Mouse (Mus musculus) MEL (cell line): Measurements from ENCODE around the gene Zscan2. TPM values are rescaled to one million over a fixed set of nuclear protein-coding genes. Genes with fewer than 3 reads are reported as not detected.

Experiments used
- DNase-seq: peaks from one replicate; pipeline ENCODE4 v3.0.0; 2011; ENCODE audit warnings: low read depth, low spot score
- H3K27ac ChIP-seq: 2 replicates; pipeline ENCODE4 v1.5.1; 2012; ENCODE audit warnings: low read depth, mild to moderate bottlenecking, control low read depth, low read length, moderate library complexity; ENCODE audit not compliant: control insufficient read depth
- H3K27me3 ChIP-seq, 2 experiments: fragments of 150-350 bp in 1 of 2; sonication (generic) in 1 of 2; 2 replicates each; pipeline ENCODE4 v1.6.1; 2012; ENCODE audit warnings: low read length in 2 of 2, mild to moderate bottlenecking in 2 of 2, improper control_type of control experiment in 1 of 2, moderate library complexity in 1 of 2; ENCODE audit not compliant: insufficient read depth in 2 of 2, control insufficient read depth in 1 of 2
- H3K36me3 ChIP-seq, 2 experiments: 2 replicates each; pipeline ENCODE4 v1.6.1; 2012 to 2014; ENCODE audit warnings: low read length in 2 of 2, improper control_type of control experiment in 1 of 2, inconsistent platforms in 1 of 2, mild to moderate bottlenecking in 1 of 2; ENCODE audit not compliant: insufficient read depth in 2 of 2, control insufficient read depth in 1 of 2
- H3K4me1 ChIP-seq, 2 experiments: fragments of 150-350 bp in 1 of 2; sonication (generic) in 1 of 2; 2 replicates each; pipeline ENCODE4 v1.6.1; 2012; ENCODE audit warnings: low read length in 2 of 2, improper control_type of control experiment in 1 of 2, mild to moderate bottlenecking in 1 of 2; ENCODE audit not compliant: insufficient read depth in 2 of 2, control insufficient read depth in 1 of 2
- H3K4me3 ChIP-seq, 2 experiments: fragments of 150-350 bp in 1 of 2; sonication (generic) in 1 of 2; 2 replicates each; pipeline ENCODE4 v1.5.1; 2012; ENCODE audit warnings: low read depth in 2 of 2, low read length in 2 of 2, mild to moderate bottlenecking in 2 of 2, moderate library complexity in 2 of 2, control low read depth in 1 of 2, improper control_type of control experiment in 1 of 2; ENCODE audit not compliant: control insufficient read depth in 1 of 2, insufficient read depth in 1 of 2
- H3K79me2 ChIP-seq: 2 replicates; pipeline ENCODE4 v1.6.1; 2012; ENCODE audit warnings: mild to moderate bottlenecking, low read length, moderate library complexity; ENCODE audit not compliant: control insufficient read depth, poor library complexity, insufficient read depth
- H3K9ac ChIP-seq: 2 replicates; pipeline ENCODE4 v1.6.1; 2012; ENCODE audit warnings: low read depth, mild to moderate bottlenecking, control low read depth, low read length, moderate library complexity; ENCODE audit not compliant: control insufficient read depth, poor library complexity, severe bottlenecking
- H3K9me3 ChIP-seq: fragments of 150-350 bp; sonication (generic); replicated peaks from 2 replicates; pipeline ENCODE4 v1.6.1; 2012; ENCODE audit warnings: mild to moderate bottlenecking, low read length, improper control_type of control experiment, moderate library complexity; ENCODE audit not compliant: insufficient read depth
- BHLHE40 ChIP-seq: IDR thresholded peaks from 2 replicates; pipeline ENCODE4 v1.6.1; 2012; ENCODE audit warnings: low read depth, mild to moderate bottlenecking, inconsistent platforms, low read length, improper control_type of control experiment, borderline replicate concordance
- CHD1 ChIP-seq: IDR thresholded peaks from 2 replicates; pipeline ENCODE4 v1.6.1; 2012; ENCODE audit warnings: low read depth, mild to moderate bottlenecking, inconsistent platforms, low read length, improper control_type of control experiment
- CHD2 ChIP-seq: IDR thresholded peaks from 2 replicates; pipeline ENCODE4 v1.6.1; 2011; ENCODE audit warnings: low read length, improper control_type of control experiment
- E2F4 ChIP-seq: IDR thresholded peaks from 2 replicates; pipeline ENCODE4 v1.6.1; 2011; ENCODE audit warnings: low read depth, low read length, improper control_type of control experiment, borderline replicate concordance
- ELF1 ChIP-seq: IDR thresholded peaks from 2 replicates; pipeline ENCODE4 v1.6.1; 2014; ENCODE audit warnings: low read depth, mild to moderate bottlenecking, inconsistent platforms, low read length, improper control_type of control experiment, moderate library complexity
- EP300 ChIP-seq, 2 experiments: IDR thresholded peaks; 2 replicates each; pipeline ENCODE4 v1.6.1; 2011; ENCODE audit warnings: improper control_type of control experiment in 2 of 2, low read length in 2 of 2, low read depth in 1 of 2, mild to moderate bottlenecking in 1 of 2
- GABPA ChIP-seq: IDR thresholded peaks from 2 replicates; pipeline ENCODE4 v1.6.1; 2012; ENCODE audit warnings: low read depth, mild to moderate bottlenecking, inconsistent platforms, low read length, improper control_type of control experiment, moderate library complexity
- GATA1 ChIP-seq: IDR thresholded peaks from 2 replicates; pipeline ENCODE4 v1.6.1; 2011; ENCODE audit warnings: low read depth, low read length, improper control_type of control experiment
- HCFC1 ChIP-seq: IDR thresholded peaks from 2 replicates; pipeline ENCODE4 v1.6.1; 2012; ENCODE audit warnings: low read depth, mild to moderate bottlenecking, inconsistent platforms, low read length, improper control_type of control experiment, moderate library complexity
- JUND ChIP-seq: IDR thresholded peaks from 2 replicates; pipeline ENCODE4 v1.6.1; 2011; ENCODE audit warnings: low read depth, mild to moderate bottlenecking, improper control_type of control experiment, low read length
- MAFK ChIP-seq: IDR thresholded peaks from 2 replicates; pipeline ENCODE4 v1.6.1; 2011; ENCODE audit warnings: low read depth, mild to moderate bottlenecking, low read length, improper control_type of control experiment, borderline replicate concordance
- MAX ChIP-seq: IDR thresholded peaks from 2 replicates; pipeline ENCODE4 v1.6.1; 2011; ENCODE audit warnings: low read length, improper control_type of control experiment
- MEF2A ChIP-seq: IDR thresholded peaks from 2 replicates; pipeline ENCODE4 v1.6.1; 2014; ENCODE audit warnings: low read depth, mild to moderate bottlenecking, inconsistent platforms, low read length, improper control_type of control experiment; ENCODE audit not compliant: poor library complexity, insufficient replicate concordance, severe bottlenecking; ENCODE audit errors: extremely low read depth
- MYC ChIP-seq: IDR thresholded peaks from 2 replicates; pipeline ENCODE4 v1.6.1; 2011; ENCODE audit warnings: low read depth, mild to moderate bottlenecking, low read length, improper control_type of control experiment, moderate library complexity
- NELFE ChIP-seq: IDR thresholded peaks from 2 replicates; pipeline ENCODE4 v1.6.1; 2011; ENCODE audit warnings: low read depth, low read length, improper control_type of control experiment
- NRF1 ChIP-seq: IDR thresholded peaks from 2 replicates; pipeline ENCODE4 v1.6.1; 2014; ENCODE audit warnings: low read depth, mild to moderate bottlenecking, inconsistent platforms, low read length, improper control_type of control experiment, moderate library complexity; ENCODE audit not compliant: poor library complexity, insufficient read depth, severe bottlenecking
- POLR2AphosphoS5 ChIP-seq: IDR thresholded peaks from 2 replicates; pipeline ENCODE4 v1.6.1; 2012; ENCODE audit warnings: low read depth, borderline replicate concordance, mild to moderate bottlenecking, inconsistent platforms, low read length, moderate library complexity, mixed read lengths
- RCOR1 ChIP-seq: IDR thresholded peaks from 2 replicates; pipeline ENCODE4 v1.6.1; 2012; ENCODE audit warnings: low read depth, mild to moderate bottlenecking, inconsistent platforms, low read length, improper control_type of control experiment
- SMC3 ChIP-seq: IDR thresholded peaks from 2 replicates; pipeline ENCODE4 v1.6.1; 2011; ENCODE audit warnings: low read depth, low read length, improper control_type of control experiment
- TAL1 ChIP-seq: IDR thresholded peaks from 2 replicates; pipeline ENCODE4 v1.6.1; 2012; ENCODE audit warnings: mild to moderate bottlenecking, inconsistent platforms, low read length, moderate library complexity, mixed read lengths
- TBP ChIP-seq: IDR thresholded peaks from 2 replicates; pipeline ENCODE4 v1.8.0; 2011; ENCODE audit warnings: low read depth, low read length, improper control_type of control experiment
- UBTF ChIP-seq: IDR thresholded peaks from 2 replicates; pipeline ENCODE4 v1.6.1; 2012; ENCODE audit warnings: low read depth, mild to moderate bottlenecking, inconsistent platforms, low read length, improper control_type of control experiment, moderate library complexity, borderline replicate concordance; ENCODE audit not compliant: insufficient read depth
- USF1 ChIP-seq: IDR thresholded peaks from 2 replicates; pipeline ENCODE4 v1.6.1; 2014; ENCODE audit warnings: low read depth, mild to moderate bottlenecking, inconsistent platforms, low read length, improper control_type of control experiment, moderate library complexity
- USF2 ChIP-seq, 2 experiments: IDR thresholded peaks; 2 replicates each; pipeline ENCODE4 v1.6.1; 2011 to 2012; ENCODE audit warnings: improper control_type of control experiment in 2 of 2, low read length in 2 of 2, borderline replicate concordance in 1 of 2, inconsistent platforms in 1 of 2, low read depth in 1 of 2, mild to moderate bottlenecking in 1 of 2; ENCODE audit not compliant: insufficient read depth in 1 of 2
- ZKSCAN1 ChIP-seq: IDR thresholded peaks from 2 replicates; pipeline ENCODE4 v1.6.1; 2012; ENCODE audit warnings: low read depth, mild to moderate bottlenecking, inconsistent platforms, low read length, improper control_type of control experiment, moderate library complexity
- ZMIZ1 ChIP-seq: IDR thresholded peaks from 2 replicates; pipeline ENCODE4 v1.6.1; 2012; ENCODE audit warnings: low read depth, mild to moderate bottlenecking, inconsistent platforms, low read length, improper control_type of control experiment, moderate library complexity
- ZNF384 ChIP-seq: IDR thresholded peaks from 2 replicates; pipeline ENCODE4 v1.6.1; 2012; ENCODE audit warnings: low read depth, mild to moderate bottlenecking, inconsistent platforms, low read length, improper control_type of control experiment
- polyA plus RNA-seq, 2 experiments: library from polyadenylated mRNA; stranded (reverse) in 1 of 2; unstranded in 1 of 2; fragments of >175 nt in 1 of 2; fragments of >200 nt in 1 of 2; gene quantifications; 2 replicates each; pipeline versions ENCODE4 v1.2.1 to v1.2.4; 2012; ENCODE audit warnings: low replicate concordance in 2 of 2, low read depth in 1 of 2; ENCODE audit not compliant: insufficient read length in 2 of 2, insufficient read depth in 1 of 2, missing spikeins in 1 of 2
- total RNA-seq: library from RNA; depleted of rRNA; stranded (reverse); fragments of 300-350 nt; gene quantifications from 2 replicates; pipeline ENCODE4 v1.2.3, GENCODE M21; 2012

Gene Zscan2
- total and polyA plus RNA-seq, 3 experiments, result 1.2 to 2.4 TPM; not detected in 1

DNA sequence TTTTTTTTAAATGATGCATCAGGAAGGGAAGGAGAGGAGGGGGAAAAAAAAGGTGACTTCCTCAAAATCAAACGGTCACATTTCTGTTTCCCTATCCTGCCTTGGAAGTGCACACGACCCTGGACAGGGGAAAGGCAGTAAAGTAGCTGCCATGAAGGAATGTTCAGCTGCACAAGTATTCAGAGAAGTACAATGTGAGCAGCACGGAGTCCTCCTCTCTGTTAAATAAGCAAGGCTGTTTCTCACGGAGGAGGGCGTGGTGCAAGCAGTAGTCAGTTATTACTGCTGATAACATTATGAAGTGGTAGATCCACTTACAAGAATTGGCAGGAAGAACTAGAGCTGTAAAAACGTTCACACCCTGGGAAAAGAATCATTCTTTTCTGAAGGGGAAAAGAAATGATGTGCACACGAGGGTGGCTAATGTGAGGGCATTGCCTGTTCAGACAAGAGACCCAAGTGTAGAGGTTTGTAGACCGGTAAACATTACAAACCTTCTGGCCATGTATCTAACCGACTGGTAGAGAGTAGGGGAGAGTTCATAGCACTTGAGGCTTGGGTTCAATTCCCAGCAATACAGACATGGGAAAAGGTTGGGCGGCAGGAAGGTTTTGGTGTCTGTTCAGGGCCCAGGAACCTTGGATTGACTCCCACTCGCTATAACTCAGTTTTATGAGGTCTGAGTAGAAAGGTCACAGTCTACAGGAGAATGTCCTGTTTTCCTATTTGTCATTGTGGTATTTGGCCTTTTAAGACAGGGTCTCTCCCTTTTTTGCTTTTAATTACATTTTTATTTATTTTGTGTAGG, 36.6 kb upstream of the Zscan2 start (continued):
- TF ChIP-seq RCOR1, result 0 out of 2 replicates have a peak, but pooled peaks have one; percentile 57
- no peak for TF ChIP-seq CHD2
- TF ChIP-seq GABPA, result 0 out of 2 replicates have a peak, but pooled peaks have one; percentile 20
- peak; percentile 69 to 85; a peak in 3 of 4 replicates for TF ChIP-seq EP300 (IDR thresholded peaks at IDR 0.05; ENCODE audit: low read depth in 1 of 2, low read length in 2 of 2)
- peak; percentile 78 for TF ChIP-seq GATA1
- 0 out of 2 replicates have a peak, but pooled peaks have one; percentile 18 for TF ChIP-seq POLR2AphosphoS5
- TF ChIP-seq ZKSCAN1, result no peak
- no peak for TF ChIP-seq USF2 (IDR thresholded peaks at IDR 0.05; ENCODE audit: borderline replicate concordance in 1 of 2, insufficient read depth in 1 of 2, low read depth in 1 of 2, low read length in 2 of 2)
- 0 out of 2 replicates have a peak, but pooled peaks have one; percentile 54 for TF ChIP-seq UBTF
- peak; percentile 86 for TF ChIP-seq MAX
- no peak for TF ChIP-seq E2F4
- no peak for TF ChIP-seq USF1
- no peak for TF ChIP-seq HCFC1

DNA sequence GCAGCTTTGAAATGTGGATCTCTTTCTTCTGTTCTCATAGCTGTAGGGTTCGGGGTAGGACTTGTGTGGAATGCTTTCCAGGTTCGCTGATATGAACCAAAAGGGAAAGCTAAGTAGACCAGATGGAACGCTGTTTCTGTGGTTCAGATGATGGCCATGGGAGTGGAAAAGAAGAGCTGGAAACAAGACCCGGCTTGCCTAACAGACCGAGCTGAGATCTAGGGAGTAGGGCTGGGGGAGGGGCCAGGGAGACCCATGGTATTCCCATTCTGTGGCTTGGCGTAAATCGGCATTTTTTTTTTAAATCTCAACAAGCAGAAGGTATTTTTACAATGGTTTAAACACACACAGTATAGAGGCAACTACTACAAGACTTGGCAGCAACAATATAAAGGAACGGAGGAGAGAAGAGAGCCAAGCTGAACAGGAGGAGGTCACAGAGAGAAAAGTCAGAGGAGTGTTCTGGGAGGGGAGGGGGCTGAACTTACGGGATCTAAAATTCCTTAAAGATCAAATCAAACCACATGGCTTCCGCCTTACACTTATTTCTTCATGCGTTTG, 34.8 kb upstream of the Zscan2 start, which contains the start of gene Iqgap1:
TSS of gene Iqgap1 (minus strand) at position 132 of the 561 bp plus-strand sequence.
- TF ChIP-seq MAFK (no peak), CHD1 (no peak), CHD2 (no peak), BHLHE40 (no peak), MYC (no peak), ZMIZ1 (no peak), NELFE (no peak), NRF1 (no peak), ELF1 (no peak), EP300 (IDR thresholded peaks at IDR 0.05; ENCODE audit: low read depth in 1 of 2, low read length in 2 of 2) (no peak), ZNF384 (no peak), HCFC1 (no peak), TAL1 (no peak), JUND (no peak), ZKSCAN1 (no peak), SMC3 (no peak), TBP (no peak), RCOR1 (no peak), MEF2A (no peak), USF2 (IDR thresholded peaks at IDR 0.05; ENCODE audit: borderline replicate concordance in 1 of 2, insufficient read depth in 1 of 2, low read depth in 1 of 2, low read length in 2 of 2) (no peak)
- no peaks in the 10 kb centered on the region for H3K9me3 ChIP-seq
- no peak within 1 kb of the TSS for H3K9ac ChIP-seq
- no peaks in the 10 kb centered on the region for H3K27me3 ChIP-seq
- H3K4me1 ChIP-seq, result peaks cover 13 to 29% of the 10 kb centered on the region in 2 experiments
- peak within 1 kb of the TSS; percentile 33; the same call in 1 of the 2 replicates for H3K27ac ChIP-seq
- peaks cover 0 to 21% of the 10 kb centered on the region in 2 experiments; a peak in 2 of 4 replicates for H3K36me3 ChIP-seq
- DNase-seq, result no peak
- H3K4me3 ChIP-seq, result no peak within 1 kb of the TSS
- H3K79me2 ChIP-seq, result no peaks in the 10 kb centered on the region; the same call in 1 of the 2 replicates
